Mouse (Mus musculus): ENCODE measurements around the gene Malsu1. TPM values are rescaled to one million over a fixed set of nuclear protein-coding genes. Genes with fewer than 3 reads are reported as not detected.

Malsu1 gene
- polyA plus RNA-seq, 1 experiment from 2014 or later = 59.3 TPM

DNA sequence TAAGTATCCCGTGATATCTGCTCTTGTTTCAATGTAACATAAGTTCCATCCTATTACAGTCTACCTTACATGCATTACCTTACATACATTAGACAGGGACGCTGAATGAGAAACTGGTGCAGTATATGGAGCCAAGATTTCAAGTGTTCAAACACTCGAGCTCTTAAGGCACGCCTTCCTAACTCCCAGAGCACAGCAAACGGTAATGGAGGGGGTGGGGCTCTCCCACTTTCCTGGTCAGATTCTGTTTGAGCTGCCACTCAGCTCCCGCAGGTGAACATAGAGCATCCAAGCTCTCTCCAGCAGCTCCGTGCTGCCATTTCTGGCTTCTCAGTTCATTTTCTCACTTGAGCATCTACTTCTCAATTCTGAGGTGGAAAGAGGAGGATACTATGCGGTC, 44.9 kb downstream of the Malsu1 start:
- H3K4me1 ChIP-seq (ENCODE audit: control insufficient read depth, insufficient read depth, low read length) = no peaks in the 10 kb centered on the region
- H3K27me3 ChIP-seq (ENCODE audit: control insufficient read depth, insufficient read depth, low read length) = no peaks in the 10 kb centered on the region
- no peak overlapping the region for H3K27ac ChIP-seq (ENCODE audit: low read depth, low read length)
- WGBS = 79% methylated on average over 8 of the region's 8 CpGs
- DNase-seq (ENCODE audit: low spot score, missing footprints) (no peak), ATAC-seq (ENCODE audit: low FRiP score) (no peak)
- no peak overlapping the region for H3K4me2 ChIP-seq
- no peaks in the 10 kb centered on the region for H3K9me3 ChIP-seq (ENCODE audit: control insufficient read depth, low read length)
- H3K4me3 ChIP-seq (ENCODE audit: low read depth, low read length) = no peak overlapping the region
- peaks cover 4% of the 10 kb centered on the region; the same call in 1 of the 2 replicates for H3K36me3 ChIP-seq (ENCODE audit: control insufficient read depth, insufficient read depth, low read length)
- H3K9ac ChIP-seq (ENCODE audit: low read length) = no peak overlapping the region

DNA sequence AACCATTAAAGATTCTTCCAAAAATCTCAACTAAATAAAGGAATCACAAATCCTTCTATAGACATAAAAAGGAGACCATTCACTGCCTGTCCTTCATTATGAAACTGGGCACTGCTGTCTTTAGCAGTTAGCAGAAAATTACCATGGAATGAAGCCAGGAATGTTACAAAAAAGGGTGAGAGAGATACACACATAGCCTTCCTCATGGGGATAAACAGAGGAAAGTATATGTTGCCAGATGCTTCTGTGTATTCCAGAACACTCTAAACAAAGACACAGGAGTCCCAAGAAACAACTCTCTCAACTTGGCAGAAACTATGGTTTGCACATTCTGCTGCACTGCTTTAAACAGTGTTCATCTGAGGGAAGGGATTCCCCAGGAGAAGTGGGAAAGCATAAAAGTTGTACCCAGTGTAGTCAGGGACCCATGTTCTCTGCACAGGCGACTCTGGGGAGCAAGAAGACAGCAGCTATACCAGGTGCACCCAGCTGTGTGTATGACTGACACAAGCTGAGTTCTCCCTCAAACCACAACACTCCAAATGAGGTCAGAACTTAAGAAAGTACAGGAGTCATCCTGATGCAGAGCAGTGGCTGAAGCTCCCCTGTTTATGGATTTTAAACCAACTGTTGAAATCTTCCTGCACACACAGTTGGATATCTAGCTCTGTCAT, 46.0 kb downstream of the Malsu1 start:
- 81% methylated on average over 1 of the region's 1 CpGs for WGBS
- H3K9ac ChIP-seq (ENCODE audit: low read length) = no peak overlapping the region
- no peaks in the 10 kb centered on the region for H3K9me3 ChIP-seq (ENCODE audit: control insufficient read depth, low read length)
- no peak overlapping the region for H3K4me2 ChIP-seq
- ATAC-seq (ENCODE audit: low FRiP score) = no peak
- no peaks in the 10 kb centered on the region for H3K27me3 ChIP-seq (ENCODE audit: control insufficient read depth, insufficient read depth, low read length)
- no peak for DNase-seq (ENCODE audit: low spot score, missing footprints)
- no peaks in the 10 kb centered on the region for H3K4me1 ChIP-seq (ENCODE audit: control insufficient read depth, insufficient read depth, low read length)
- H3K4me3 ChIP-seq (ENCODE audit: low read depth, low read length) = no peak overlapping the region
- peaks cover 4% of the 10 kb centered on the region; the same call in 1 of the 2 replicates for H3K36me3 ChIP-seq (ENCODE audit: control insufficient read depth, insufficient read depth, low read length)
- H3K27ac ChIP-seq (ENCODE audit: low read depth, low read length) = no peak overlapping the region

GRCm38 (mm10) chr6:49120370-49120769, 46.8 kb downstream of the Malsu1 start:
- Histone ChIP-seq H3K36me3 (ENCODE audit: control insufficient read depth, insufficient read depth, low read length) (peaks cover 4% of the 10 kb centered on the region; the same call in 1 of the 2 replicates), H3K4me3 (ENCODE audit: low read depth, low read length) (no peak overlapping the region), H3K9ac (ENCODE audit: low read length) (no peak overlapping the region), H3K4me2 (no peak overlapping the region), H3K4me1 (ENCODE audit: control insufficient read depth, insufficient read depth, low read length) (no peaks in the 10 kb centered on the region), H3K9me3 (ENCODE audit: control insufficient read depth, low read length) (no peaks in the 10 kb centered on the region), H3K27ac (ENCODE audit: low read depth, low read length) (no peak overlapping the region), H3K27me3 (ENCODE audit: control insufficient read depth, insufficient read depth, low read length) (no peaks in the 10 kb centered on the region)
- ATAC-seq (ENCODE audit: low FRiP score) (no peak), DNase-seq (ENCODE audit: low spot score, missing footprints) (no peak)
- WGBS = 90% methylated on average over 3 of the region's 3 CpGs

DNA sequence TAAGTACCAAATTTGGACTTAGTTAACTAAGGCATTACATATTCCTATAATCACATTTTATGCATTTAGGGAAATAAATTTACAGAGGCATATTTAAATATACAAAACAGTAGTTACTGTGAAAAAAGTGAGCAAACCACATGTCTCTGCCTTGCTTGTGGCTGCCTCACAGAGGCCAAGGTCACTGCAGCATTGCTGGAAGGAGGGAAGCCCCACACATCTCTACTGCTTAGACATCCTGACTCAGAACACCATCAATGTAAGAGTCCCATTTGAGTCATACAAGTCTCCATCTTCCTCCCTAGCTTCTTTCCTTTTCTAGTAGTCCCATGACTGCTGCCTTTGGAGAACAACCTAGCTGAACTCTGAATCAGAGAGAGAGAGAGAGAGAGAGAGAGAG, 56.7 kb downstream of the Malsu1 start:
- Histone ChIP-seq H3K9me3 (ENCODE audit: control insufficient read depth, low read length) (no peaks in the 10 kb centered on the region), H3K9ac (ENCODE audit: low read length) (no peak overlapping the region), H3K27ac (ENCODE audit: low read depth, low read length) (no peak overlapping the region), H3K4me2 (no peak overlapping the region), H3K27me3 (ENCODE audit: control insufficient read depth, insufficient read depth, low read length) (no peaks in the 10 kb centered on the region), H3K4me3 (ENCODE audit: low read depth, low read length) (no peak overlapping the region), H3K36me3 (ENCODE audit: control insufficient read depth, insufficient read depth, low read length) (no peaks in the 10 kb centered on the region), H3K4me1 (ENCODE audit: control insufficient read depth, insufficient read depth, low read length) (peaks cover 10% of the 10 kb centered on the region)
- no peak for ATAC-seq (ENCODE audit: low FRiP score)
- DNase-seq (ENCODE audit: low spot score, missing footprints) = no peak

DNA sequence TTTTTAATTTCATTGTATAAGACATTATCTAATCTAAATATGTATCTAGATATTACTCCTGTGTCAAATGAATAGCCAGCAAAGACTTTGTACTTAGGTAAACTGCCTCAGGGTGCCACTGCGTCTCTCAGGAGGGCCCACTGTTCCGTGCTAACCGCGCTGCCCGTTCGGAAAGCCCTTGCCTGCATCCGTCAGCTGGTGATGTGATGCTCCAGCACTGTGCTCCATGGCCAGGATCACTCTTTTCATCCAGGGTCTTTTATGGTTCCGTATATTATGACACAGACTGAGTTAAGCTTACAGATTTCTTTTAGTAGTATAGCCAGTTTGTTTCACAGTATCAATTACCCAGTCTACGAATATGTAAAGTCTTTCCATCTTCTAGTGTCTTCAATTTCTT, 58.3 kb downstream of the Malsu1 start:
- H3K27ac ChIP-seq (ENCODE audit: low read depth, low read length) = no peak overlapping the region
- no peak overlapping the region for H3K9ac ChIP-seq (ENCODE audit: low read length)
- no peaks in the 10 kb centered on the region for H3K9me3 ChIP-seq (ENCODE audit: control insufficient read depth, low read length)
- ATAC-seq (ENCODE audit: low FRiP score) = no peak; the same call in 1 of the 2 replicates
- no peaks in the 10 kb centered on the region for H3K36me3 ChIP-seq (ENCODE audit: control insufficient read depth, insufficient read depth, low read length)
- peak; percentile 87 for DNase-seq (ENCODE audit: low spot score, missing footprints)
- no peaks in the 10 kb centered on the region for H3K27me3 ChIP-seq (ENCODE audit: control insufficient read depth, insufficient read depth, low read length)
- H3K4me2 ChIP-seq = no peak overlapping the region
- peaks cover 10% of the 10 kb centered on the region for H3K4me1 ChIP-seq (ENCODE audit: control insufficient read depth, insufficient read depth, low read length)
- no peak overlapping the region for H3K4me3 ChIP-seq (ENCODE audit: low read depth, low read length)
- 47% methylated on average over 9 of the region's 9 CpGs for WGBS

DNA sequence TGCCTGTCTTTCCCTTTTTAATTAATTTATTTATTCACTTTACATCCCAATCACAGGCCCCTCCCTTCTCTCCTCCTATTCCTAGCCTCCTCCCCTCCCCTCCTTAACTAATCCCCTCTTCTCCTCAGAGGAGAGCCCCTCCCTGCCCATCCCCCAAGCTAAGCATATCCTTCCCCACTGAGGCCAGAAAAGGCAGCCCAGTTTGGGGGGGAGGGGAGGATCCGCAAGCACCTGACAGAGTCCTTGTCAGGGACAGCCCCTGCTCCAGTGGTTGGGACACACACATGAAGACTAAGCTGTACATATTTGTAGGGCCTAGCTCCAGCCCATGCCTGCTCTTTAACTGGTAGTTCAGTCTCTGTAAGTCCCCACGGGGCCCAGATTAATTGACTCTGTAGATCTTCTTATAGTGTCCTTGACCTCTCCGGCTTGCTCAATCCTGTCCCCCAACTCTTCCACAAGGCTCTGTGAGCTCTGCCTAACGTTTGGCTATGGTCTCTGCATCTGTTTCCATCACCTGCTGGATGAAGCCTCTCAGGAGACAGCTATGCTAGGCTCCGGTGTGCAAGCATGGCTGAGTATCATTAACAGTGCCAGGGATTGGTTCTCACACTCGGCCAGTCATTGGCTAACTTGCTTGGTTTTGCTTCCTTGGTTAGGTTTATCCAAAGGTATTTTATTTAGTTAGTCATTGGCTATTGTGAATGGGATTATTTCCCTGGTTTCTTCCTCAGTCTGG, 58.9 kb downstream of the Malsu1 start:
- no peaks in the 10 kb centered on the region for H3K9me3 ChIP-seq (ENCODE audit: control insufficient read depth, low read length)
- H3K4me3 ChIP-seq (ENCODE audit: low read depth, low read length) = no peak overlapping the region
- H3K27me3 ChIP-seq (ENCODE audit: control insufficient read depth, insufficient read depth, low read length) = no peaks in the 10 kb centered on the region
- no peaks in the 10 kb centered on the region for H3K36me3 ChIP-seq (ENCODE audit: control insufficient read depth, insufficient read depth, low read length)
- WGBS = 27% methylated on average over 6 of the region's 6 CpGs
- H3K27ac ChIP-seq (ENCODE audit: low read depth, low read length) = no peak overlapping the region
- no peak overlapping the region for H3K4me2 ChIP-seq
- peak; percentile 84 for ATAC-seq (ENCODE audit: low FRiP score)
- H3K4me1 ChIP-seq (ENCODE audit: control insufficient read depth, insufficient read depth, low read length) = peaks cover 10% of the 10 kb centered on the region
- no peak overlapping the region for H3K9ac ChIP-seq (ENCODE audit: low read length)
- DNase-seq (ENCODE audit: low spot score, missing footprints) = peak; percentile 86

Other genes starting within 250 kb of the Malsu1 start
- 18.9 and 19.6 TPM in 2 replicates for gene Tmem176a, start 232.9 kb upstream of the Malsu1 start, polyA plus RNA-seq (2014; fragmentation: Nextera tagmentation; extraction: Ambion mirVana)
- 54.8 and 58.8 TPM in 2 replicates for gene Tmem176b, start 232.3 kb upstream of the Malsu1 start, polyA plus RNA-seq (2014; fragmentation: Nextera tagmentation; extraction: Ambion mirVana)
- 0.10 TPM in 1 of 2 replicates, not detected in the other for gene Aoc1, start 200.9 kb upstream of the Malsu1 start, polyA plus RNA-seq (2014; fragmentation: Nextera tagmentation; extraction: Ambion mirVana)
- not detected in 2 replicates for gene 1600015I10Rik, start 143.9 kb upstream of the Malsu1 start, polyA plus RNA-seq (2014; fragmentation: Nextera tagmentation; extraction: Ambion mirVana)
- gene Doxl2, start 98.8 kb upstream of the Malsu1 start, polyA plus RNA-seq (2014; fragmentation: Nextera tagmentation; extraction: Ambion mirVana) = not detected in 2 replicates
- not detected in 2 replicates for gene Svs1, start 86.9 kb upstream of the Malsu1 start, polyA plus RNA-seq (2014; fragmentation: Nextera tagmentation; extraction: Ambion mirVana)
- gene Gpnmb, start 37.2 kb upstream of the Malsu1 start, polyA plus RNA-seq (2014; fragmentation: Nextera tagmentation; extraction: Ambion mirVana) = 0.74 and 0.94 TPM in 2 replicates
- gene Igf2bp3, start 141.2 kb downstream of the Malsu1 start, polyA plus RNA-seq (2014; fragmentation: Nextera tagmentation; extraction: Ambion mirVana) = 145 and 155 TPM in 2 replicates
- gene Tra2a, start 190.2 kb downstream of the Malsu1 start, polyA plus RNA-seq (2014; fragmentation: Nextera tagmentation; extraction: Ambion mirVana) = 57.6 and 61.2 TPM in 2 replicates
- gene Ccdc126, start 245.5 kb downstream of the Malsu1 start, polyA plus RNA-seq (2014; fragmentation: Nextera tagmentation; extraction: Ambion mirVana) = 6.4 and 7.6 TPM in 2 replicates

Measured in midbrain, embryonic 11.5 days (tissue).